Mouse (Mus musculus) hindbrain, embryonic 11.5 days (tissue): ENCODE data around the gene H2al2a. TPM values are rescaled to one million over a fixed set of nuclear protein-coding genes. Genes with fewer than 3 reads are reported as not detected.

ENCODE experiments used
- ATAC-seq: fragments of 200-750 bp; cut with Nextera tagmentation; 2 replicates; pipeline ENCODE4 v1.8.0; 2017; ENCODE audit warnings: mild to moderate bottlenecking, moderate TSS enrichment, moderate library complexity; ENCODE audit not compliant: low FRiP score
- DNase-seq: peaks from one replicate; pipeline ENCODE4 v3.0.0-alpha.2; 2015; ENCODE audit warnings: low spot score
- H3K27ac ChIP-seq: fragments of 300-500 bp; sonication (generic); 2 replicates; pipeline ENCODE4 v1.5.1; 2014; ENCODE audit warnings: mild to moderate bottlenecking, low read depth, low read length
- H3K27me3 ChIP-seq: fragments of 300-500 bp; sonication (generic); 2 replicates; pipeline ENCODE4 v1.6.1; 2014; ENCODE audit warnings: mild to moderate bottlenecking, low read length, moderate library complexity, mixed read lengths; ENCODE audit not compliant: control insufficient read depth, insufficient read depth
- H3K36me3 ChIP-seq: fragments of 300-500 bp; sonication (generic); 2 replicates; pipeline ENCODE4 v1.6.1; 2014; ENCODE audit warnings: mild to moderate bottlenecking, low read length, moderate library complexity, mixed read lengths; ENCODE audit not compliant: control insufficient read depth, insufficient read depth
- H3K4me1 ChIP-seq: fragments of 300-500 bp; sonication (generic); replicated peaks from 2 replicates; pipeline ENCODE4 v1.6.1; 2014; ENCODE audit warnings: low read length, mixed read lengths; ENCODE audit not compliant: control insufficient read depth, insufficient read depth
- H3K4me2 ChIP-seq: fragments of 300-500 bp; sonication (generic); replicated peaks from 2 replicates; pipeline ENCODE4 v1.6.1; 2014; ENCODE audit warnings: mild to moderate bottlenecking, low read depth, low read length
- H3K4me3 ChIP-seq: fragments of 300-500 bp; sonication (generic); 2 replicates; pipeline ENCODE4 v1.5.1; 2014; ENCODE audit warnings: low read depth, low read length
- H3K9ac ChIP-seq: fragments of 300-500 bp; sonication (generic); 2 replicates; pipeline ENCODE4 v1.6.1; 2014; ENCODE audit warnings: low read depth, low read length
- H3K9me3 ChIP-seq: fragments of 300-500 bp; sonication (generic); 2 replicates; pipeline ENCODE4 v1.6.1; 2016; ENCODE audit warnings: low read length; ENCODE audit not compliant: control insufficient read depth
- WGBS: fragments of 180-500 bp; shearing (Covaris S2); extraction: QIAGEN DNeasy Blood & Tissue Kit; methylation state at CpG from one replicate; pipeline ENCODE4 v1.1.7; 2014; 5-methylcytosine and 5-hydroxymethylcytosine counted together
- polyA plus RNA-seq: library from polyadenylated mRNA; unstranded; fragments of >200 nt; fragmentation: Nextera tagmentation; extraction: Ambion mirVana; gene quantifications from 2 replicates; pipeline ENCODE4 v1.2.1, GENCODE M21; 2014

H2al2a gene
- not detected in 2 replicates for polyA plus RNA-seq

GRCm38 (mm10) chr2:17996858-17997257 is at the start of gene H2al2a:
Gene H2al2a, minus strand, starts transcription at chr2:17996958.
- H3K9ac ChIP-seq: no peak within 1 kb of the TSS
- H3K9me3 ChIP-seq: no peaks in the 10 kb centered on the region
- H3K36me3 ChIP-seq: no peaks in the 10 kb centered on the region
- H3K27ac ChIP-seq: no peak within 1 kb of the TSS
- H3K4me1 ChIP-seq: no peaks in the 10 kb centered on the region
- no peak within 1 kb of the TSS for H3K4me2 ChIP-seq
- H3K27me3 ChIP-seq: no peaks in the 10 kb centered on the region
- H3K4me3 ChIP-seq: no peak within 1 kb of the TSS
- ATAC-seq (no peak), DNase-seq (no peak)

DNA sequence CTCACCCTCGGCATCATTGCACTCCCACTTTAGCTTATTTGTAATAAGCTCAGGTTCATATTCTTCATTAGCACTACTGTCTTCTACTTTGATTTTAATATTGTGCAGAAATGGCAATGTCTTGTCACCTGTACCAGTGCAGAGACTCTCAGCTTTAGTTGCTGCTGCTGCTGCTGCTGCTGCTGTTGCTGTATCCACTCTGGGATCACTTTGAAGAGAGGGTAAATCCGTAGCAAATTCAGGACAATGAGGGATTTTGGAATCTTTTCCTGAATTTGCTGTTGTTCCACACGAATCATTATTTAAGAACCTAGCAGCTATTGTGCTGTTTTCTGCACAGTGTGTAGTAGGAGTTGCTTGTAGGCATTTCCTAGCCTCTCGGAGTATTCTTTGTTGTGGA is 49.4 kb upstream of the H2al2a start:
- ATAC-seq (no peak), DNase-seq (peak; percentile 50)
- Histone ChIP-seq H3K9me3 (no peaks in the 10 kb centered on the region), H3K27ac (peak overlapping the region; percentile 99), H3K4me3 (peak overlapping the region; percentile 93), H3K9ac (peak overlapping the region; percentile 100), H3K36me3 (no peaks in the 10 kb centered on the region), H3K4me1 (peaks cover 3% of the 10 kb centered on the region; the same call in 1 of the 2 replicates), H3K4me2 (peak overlapping the region; percentile 82), H3K27me3 (no peaks in the 10 kb centered on the region)
- WGBS: 0% methylated on average over 4 of the region's 4 CpGs

DNA sequence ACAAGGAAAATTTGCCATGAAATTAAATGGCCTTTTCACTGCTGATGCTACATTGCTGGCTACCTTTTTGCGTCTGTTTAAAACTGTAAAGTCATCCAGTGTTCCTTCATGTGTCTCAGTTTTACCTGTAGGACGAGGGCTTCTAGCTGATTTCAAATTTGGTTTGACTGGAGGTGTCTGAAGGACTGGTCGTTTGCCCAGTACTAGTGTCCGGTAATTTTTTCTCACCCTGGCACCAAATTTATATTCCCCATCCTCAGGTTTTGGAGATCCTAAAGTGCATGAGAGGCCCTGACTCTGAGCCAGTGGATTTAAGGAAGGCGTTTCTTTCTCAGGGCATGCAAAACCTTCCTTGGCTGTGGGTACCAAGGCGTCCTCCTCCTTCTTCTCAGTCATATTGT is 49.0 kb upstream of the H2al2a start:
- H3K4me2 ChIP-seq: peak overlapping the region; percentile 82
- H3K27ac ChIP-seq: peak overlapping the region; percentile 99
- no peaks in the 10 kb centered on the region for H3K27me3 ChIP-seq
- H3K4me1 ChIP-seq: peaks cover 3% of the 10 kb centered on the region
- H3K9ac ChIP-seq: peak overlapping the region; percentile 100
- peak; percentile 55 for DNase-seq
- H3K9me3 ChIP-seq: no peaks in the 10 kb centered on the region
- H3K36me3 ChIP-seq: no peaks in the 10 kb centered on the region
- ATAC-seq: no peak
- WGBS: 2% methylated on average over 6 of the region's 6 CpGs
- peak overlapping the region; percentile 93 for H3K4me3 ChIP-seq

GRCm38 (mm10) chr2:18045143-18045780 is 48.5 kb upstream of the H2al2a start:
- H3K4me1 ChIP-seq: peaks cover 8% of the 10 kb centered on the region
- H3K27ac ChIP-seq: peak overlapping the region; percentile 99
- H3K27me3 ChIP-seq: no peaks in the 10 kb centered on the region
- H3K4me2 ChIP-seq: peak overlapping the region; percentile 82
- H3K9me3 ChIP-seq: no peaks in the 10 kb centered on the region
- WGBS: 3% methylated on average over 7 of the region's 7 CpGs
- ATAC-seq (no peak), DNase-seq (peak; percentile 39)
- H3K4me3 ChIP-seq: peak overlapping the region; percentile 93
- peak overlapping the region; percentile 100 for H3K9ac ChIP-seq
- H3K36me3 ChIP-seq: no peaks in the 10 kb centered on the region

DNA sequence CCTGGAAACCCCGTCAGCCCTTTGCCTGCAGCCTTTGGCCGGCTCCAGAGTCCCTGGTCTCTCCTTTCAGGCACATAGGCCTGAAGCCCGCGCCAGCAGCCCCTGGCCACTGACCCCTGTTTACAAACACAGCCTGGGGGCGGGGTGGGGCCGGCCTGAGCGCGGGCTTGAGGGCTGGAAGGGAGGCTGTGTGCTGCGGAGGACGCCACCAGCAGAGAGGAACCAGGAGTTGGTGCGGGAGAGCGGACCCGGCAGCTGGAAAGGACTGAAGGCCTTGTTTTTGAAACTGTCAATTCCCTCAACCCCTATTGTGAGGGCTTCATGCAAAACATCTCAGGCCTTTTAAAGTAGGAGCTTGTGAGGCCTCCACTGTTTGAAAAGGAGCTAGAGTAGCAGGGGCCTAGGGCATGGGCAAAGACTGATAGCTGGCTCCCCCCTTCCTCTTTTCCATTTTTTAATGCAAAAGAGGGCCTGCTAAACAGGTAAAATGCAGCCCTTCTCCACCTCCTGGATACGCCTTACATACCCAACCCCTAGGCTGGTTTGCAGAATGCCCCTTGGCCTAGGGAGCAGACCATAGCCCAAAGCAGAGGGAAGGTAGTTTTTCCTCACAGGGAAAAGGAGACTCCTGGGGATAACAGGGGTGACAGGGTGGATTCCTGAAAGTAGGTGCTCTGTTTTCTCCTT is 44.6 kb upstream of the H2al2a start:
- 0% methylated on average over 14 of the region's 14 CpGs for WGBS
- no peaks in the 10 kb centered on the region for H3K36me3 ChIP-seq
- peak; percentile 85 for DNase-seq
- H3K4me1 ChIP-seq: peaks cover 13% of the 10 kb centered on the region
- H3K9me3 ChIP-seq: no peaks in the 10 kb centered on the region
- peak overlapping the region; percentile 95 for H3K27ac ChIP-seq
- H3K4me2 ChIP-seq: peak overlapping the region; percentile 82
- ATAC-seq: peak; percentile 90
- no peaks in the 10 kb centered on the region for H3K27me3 ChIP-seq
- H3K4me3 ChIP-seq: peak overlapping the region; percentile 93
- peak overlapping the region; percentile 75 for H3K9ac ChIP-seq

DNA sequence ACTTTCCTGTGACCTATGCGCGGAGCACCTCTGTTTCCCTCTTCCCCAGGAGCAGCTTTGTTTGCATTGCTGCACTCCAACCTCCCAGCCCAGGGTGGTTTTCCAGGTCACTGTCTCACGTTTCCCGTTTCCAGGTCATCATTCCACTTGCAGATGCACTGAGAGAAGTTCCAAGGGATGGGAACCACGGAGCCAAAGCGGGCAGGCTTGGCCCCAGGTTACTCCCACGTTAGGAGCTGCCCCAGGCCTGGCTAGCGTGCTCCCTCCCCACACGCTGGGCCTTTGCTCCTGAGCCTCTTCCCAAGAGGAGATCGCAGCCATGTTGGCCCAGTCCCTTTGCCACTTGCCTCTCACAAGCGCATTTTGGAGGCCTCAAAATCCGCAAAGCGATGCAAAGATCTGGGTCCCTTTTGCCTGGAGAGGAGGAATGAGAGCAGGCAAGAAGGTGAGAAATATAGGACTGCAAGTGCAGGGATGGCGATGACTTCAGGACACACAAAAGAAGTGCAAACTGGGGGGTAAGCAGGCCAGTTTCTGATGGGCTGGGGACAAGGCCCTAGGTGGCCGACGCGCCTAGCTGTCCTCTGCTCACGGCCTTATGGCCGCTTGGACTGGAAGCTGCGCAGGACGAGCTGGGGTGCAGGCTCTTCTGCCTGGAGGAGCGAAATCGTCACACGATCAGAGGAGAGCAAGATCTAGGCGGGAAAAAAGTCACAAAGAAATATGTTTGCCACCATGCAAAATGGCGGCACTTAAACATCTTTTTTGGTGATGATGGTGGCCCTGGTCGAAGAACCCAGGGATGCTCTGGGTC is 43.8 kb upstream of the H2al2a start:
- 3% methylated on average over 27 of the region's 27 CpGs for WGBS
- no peaks in the 10 kb centered on the region for H3K36me3 ChIP-seq
- peak overlapping the region; percentile 93 for H3K4me3 ChIP-seq
- H3K4me1 ChIP-seq: peaks cover 13% of the 10 kb centered on the region
- peak overlapping the region; percentile 75 for H3K9ac ChIP-seq
- peak overlapping the region; percentile 95 for H3K27ac ChIP-seq
- DNase-seq: peak; percentile 71
- ATAC-seq: peak; percentile 62
- no peaks in the 10 kb centered on the region for H3K27me3 ChIP-seq
- peak overlapping the region; percentile 82 for H3K4me2 ChIP-seq
- H3K9me3 ChIP-seq: no peaks in the 10 kb centered on the region

GRCm38 (mm10) chr2:18039566-18040290 is 43.0 kb upstream of the H2al2a start:
- H3K27ac ChIP-seq: peak overlapping the region; percentile 95
- WGBS: 1% methylated on average over 46 of the region's 46 CpGs
- peak overlapping the region; percentile 93 for H3K4me3 ChIP-seq
- H3K36me3 ChIP-seq: no peaks in the 10 kb centered on the region
- peak overlapping the region; percentile 82 for H3K4me2 ChIP-seq
- no peaks in the 10 kb centered on the region for H3K27me3 ChIP-seq
- ATAC-seq: peak; percentile 64
- DNase-seq: peak; percentile 82
- peak overlapping the region; percentile 75 for H3K9ac ChIP-seq
- H3K9me3 ChIP-seq: no peaks in the 10 kb centered on the region
- H3K4me1 ChIP-seq: peaks cover 13% of the 10 kb centered on the region

GRCm38 (mm10) chr2:18038895-18039371 is 42.2 kb upstream of the H2al2a start:
- Histone ChIP-seq H3K27me3 (no peaks in the 10 kb centered on the region), H3K4me3 (peak overlapping the region; percentile 93), H3K4me2 (peak overlapping the region; percentile 82), H3K4me1 (peaks cover 13% of the 10 kb centered on the region), H3K9me3 (no peaks in the 10 kb centered on the region), H3K27ac (peak overlapping the region; percentile 95), H3K36me3 (no peaks in the 10 kb centered on the region), H3K9ac (peak overlapping the region; percentile 75)
- no peak for ATAC-seq
- WGBS: 15% methylated on average over 10 of the region's 10 CpGs
- peak; percentile 60 for DNase-seq
